Mouse (Mus musculus): ENCODE results near the gene Rc3h1. TPM values are rescaled to one million over a fixed set of nuclear protein-coding genes. Genes with fewer than 3 reads are reported as not detected.
"Not testable (repeated sequence)": the region's sequence is repeated elsewhere in the genome, so short reads cannot be mapped to it uniquely, and the experiment has no call there.

Gene Rc3h1
- total RNA-seq, 2 experiments from 2014 or later = 44.4 to 45.7 TPM

DNA sequence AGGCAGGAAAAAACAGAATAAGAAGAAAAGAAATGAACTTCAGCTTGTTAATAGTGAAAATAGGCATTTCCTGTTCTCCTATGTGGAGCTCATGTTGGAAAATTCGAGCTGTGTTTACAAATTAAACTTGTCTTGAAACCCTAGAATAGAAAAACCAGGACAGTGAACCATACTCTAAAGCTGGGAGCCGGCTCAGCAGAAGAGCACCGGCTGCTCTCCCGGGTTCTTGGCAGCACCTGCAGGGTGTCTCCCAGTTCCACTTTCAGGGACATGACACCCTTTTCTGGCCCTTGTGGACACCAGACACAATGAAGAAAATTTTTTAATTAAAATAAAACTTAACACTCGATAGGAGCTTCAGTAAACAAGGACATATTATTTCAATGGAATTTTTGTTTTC lies 62.4 kb downstream of the Rc3h1 start:
- intact Hi-C loops (cut with DNase I) = no loop called here
- no peak for DNase-seq (ENCODE audit: extremely low spot score in 1 of 2, low spot score in 2 of 2)
- Histone ChIP-seq H3K4me3 (no peak overlapping the region), H3K27ac (no peak overlapping the region; the same call in 1 of the 2 replicates)
- TF ChIP-seq CTCF (IDR thresholded peaks at IDR 0.05) = no peak

DNA sequence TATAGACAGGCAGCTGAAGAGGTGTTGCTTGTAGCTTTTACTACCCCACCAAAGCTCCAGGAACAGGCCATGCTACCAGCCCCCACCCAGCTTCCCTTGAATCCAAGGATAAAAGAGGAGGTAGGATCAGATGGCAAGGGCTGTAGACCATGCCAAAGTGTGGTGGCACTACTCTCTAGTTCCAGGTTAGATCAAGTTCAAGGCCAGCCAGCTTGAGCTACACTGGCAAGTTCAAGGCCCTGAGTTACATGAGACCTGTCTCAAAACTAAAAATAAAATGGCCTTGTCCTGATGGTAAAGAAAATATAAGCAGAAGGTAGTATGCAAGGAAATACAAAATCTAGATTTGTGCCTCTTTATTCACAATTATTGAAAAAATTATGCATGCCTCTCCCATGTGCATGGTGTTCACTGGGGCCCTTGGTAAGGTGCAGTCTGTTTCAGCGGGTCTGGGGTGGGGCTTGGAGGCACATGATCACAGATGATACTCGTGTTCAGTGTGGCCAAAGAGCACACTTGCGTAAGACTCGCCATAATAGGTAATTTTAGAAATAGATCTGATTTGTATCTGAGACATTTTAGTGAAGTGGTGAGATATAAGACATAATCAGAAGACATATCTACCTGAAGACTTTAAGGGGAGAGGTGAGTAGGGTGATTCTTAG lies 72.0 kb downstream of the Rc3h1 start, which contains the start of gene Serpinc1:
Serpinc1 (plus strand) TSS at position 515 of the 665 bp plus-strand sequence.
- no peak for DNase-seq (ENCODE audit: extremely low spot score in 1 of 2, low spot score in 2 of 2)
- no peak for TF ChIP-seq CTCF (IDR thresholded peaks at IDR 0.05)
- no peak within 1 kb of the TSS for H3K4me3 ChIP-seq
- no peak within 1 kb of the TSS for H3K27ac ChIP-seq
- intact Hi-C loops (cut with DNase I) = no loop called here

- no peak for TF ChIP-seq CTCF (IDR thresholded peaks at IDR 0.05)
- Histone ChIP-seq H3K27ac (no peak overlapping the region), H3K4me3 (no peak overlapping the region)
- DNase-seq (ENCODE audit: extremely low spot score in 1 of 2, low spot score in 2 of 2) = no peak
- intact Hi-C loops (cut with DNase I) = no loop called here
Observed at GRCm38 (mm10) chr1:160980021-160980420, 73.8 kb downstream of the Rc3h1 start.

DNA sequence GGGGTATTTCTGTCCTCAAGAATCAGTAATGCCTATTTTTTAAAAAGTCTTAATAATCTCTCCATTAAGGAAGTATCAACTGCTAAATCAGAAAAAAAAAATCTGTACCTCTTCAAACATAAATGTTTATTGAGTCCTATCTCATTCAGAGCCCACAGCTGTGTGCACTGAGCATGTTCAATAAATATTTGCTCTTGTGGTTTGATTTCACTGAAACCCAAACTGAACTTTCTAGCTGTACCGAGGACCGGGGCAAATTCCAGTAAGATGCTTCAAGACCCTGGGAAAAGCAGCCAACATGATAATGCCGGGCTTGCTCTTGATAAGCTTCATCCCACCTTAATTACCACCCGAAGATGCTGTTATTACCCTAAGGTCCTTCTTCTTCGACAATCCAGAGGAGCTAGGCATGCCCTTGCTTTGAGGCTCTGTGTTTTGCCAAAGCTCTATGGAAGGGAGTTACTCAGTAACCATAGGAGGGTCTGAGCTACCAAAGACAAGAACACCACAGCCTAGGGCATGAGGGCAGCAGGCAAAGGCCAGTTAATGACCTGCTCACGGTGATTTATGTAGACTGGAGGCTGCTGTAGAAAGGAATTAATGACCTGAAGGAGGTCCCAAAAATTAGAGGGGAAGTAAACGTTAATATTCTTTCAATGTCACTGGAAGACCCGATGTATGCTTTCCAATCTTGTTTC lies 74.5 kb downstream of the Rc3h1 start:
- TF ChIP-seq CTCF (IDR thresholded peaks at IDR 0.05) = no peak
- intact Hi-C loops (cut with DNase I) = no loop called here
- no peak for DNase-seq (ENCODE audit: extremely low spot score in 1 of 2, low spot score in 2 of 2)
- H3K4me3 ChIP-seq = no peak overlapping the region
- no peak overlapping the region for H3K27ac ChIP-seq

DNA sequence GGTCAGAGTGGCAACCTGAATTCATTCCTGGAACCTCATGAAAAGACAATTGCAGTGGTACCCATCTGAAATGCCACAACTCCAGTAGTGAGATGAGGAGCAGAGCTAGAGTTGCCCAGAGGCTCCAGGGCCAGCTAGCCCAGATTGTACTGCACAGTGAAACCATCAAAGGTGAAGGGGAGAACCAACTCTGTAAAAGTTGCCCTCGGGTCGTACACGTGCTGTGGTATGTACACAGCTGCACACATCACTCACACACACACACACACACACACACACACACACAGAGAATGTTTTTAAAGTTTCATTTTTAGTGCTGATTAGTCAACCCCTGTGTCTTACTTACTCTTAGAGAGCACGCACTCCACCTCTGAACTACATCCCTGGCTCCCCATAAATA lies 75.1 kb downstream of the Rc3h1 start:
- intact Hi-C loops (cut with DNase I) = no loop called here
- TF ChIP-seq CTCF (IDR thresholded peaks at IDR 0.05) = no peak
- H3K27ac ChIP-seq = no peak overlapping the region

DNA sequence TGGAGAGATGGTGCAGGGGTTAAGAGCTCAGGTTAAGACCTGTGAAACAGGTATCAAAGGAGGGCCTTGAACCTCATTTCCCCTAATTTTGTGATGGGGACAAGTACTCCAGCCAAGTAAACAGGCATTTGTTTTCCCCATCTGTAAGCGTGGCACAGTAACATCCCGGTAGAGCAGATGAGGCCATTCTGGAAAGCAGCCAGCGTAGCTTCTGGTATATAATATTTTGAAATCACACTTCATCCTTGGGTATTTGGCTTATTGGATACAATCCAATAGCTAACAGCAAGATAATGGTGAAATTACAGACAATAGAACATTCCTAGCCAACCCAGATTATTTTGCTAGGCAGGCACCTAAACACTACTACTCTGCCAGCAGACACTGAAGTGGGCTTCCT lies 76.7 kb downstream of the Rc3h1 start:
- DNase-seq (ENCODE audit: extremely low spot score in 1 of 2, low spot score in 2 of 2) = no peak
- Histone ChIP-seq H3K27ac (no peak overlapping the region), H3K4me3 (no peak overlapping the region)
- TF ChIP-seq CTCF (IDR thresholded peaks at IDR 0.05) = no peak
- intact Hi-C loops (cut with DNase I) = no loop called here

More for the DNA sequence above, 75.1 kb downstream of the Rc3h1 start:
- DNase-seq (ENCODE audit: extremely low spot score in 1 of 2, low spot score in 2 of 2) = no peak
- H3K4me3 ChIP-seq = no peak overlapping the region

- H3K4me3 ChIP-seq; H3K27ac ChIP-seq; intact Hi-C loops (cut with DNase I); DNase-seq (ENCODE audit: extremely low spot score in 1 of 2, low spot score in 2 of 2): not testable (repeated sequence)
Observed at GRCm38 (mm10) chr1:160984731-160985130, 78.5 kb downstream of the Rc3h1 start.

DNA sequence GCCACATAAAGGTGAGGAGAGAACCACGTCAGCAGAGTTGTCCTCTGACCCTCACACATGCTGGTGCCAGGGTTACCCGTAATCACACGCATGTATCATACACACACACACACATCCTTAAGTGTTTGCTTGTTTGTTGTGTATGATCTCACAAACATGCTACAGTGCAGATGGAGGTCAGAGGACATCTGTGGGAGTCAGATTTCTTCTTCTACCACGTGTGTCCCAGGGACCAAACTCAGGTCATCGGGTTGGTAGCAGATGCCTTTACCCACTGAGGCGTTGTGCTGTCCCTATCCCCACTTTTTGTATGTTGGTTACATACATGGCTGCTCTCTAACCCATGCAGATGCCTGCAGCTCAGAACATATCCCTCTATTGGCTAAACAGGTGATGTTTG lies 79.3 kb downstream of the Rc3h1 start:
- Histone ChIP-seq H3K27ac (no peak overlapping the region), H3K4me3 (no peak overlapping the region)
- DNase-seq (ENCODE audit: extremely low spot score in 1 of 2, low spot score in 2 of 2) = no peak
- intact Hi-C loops (cut with DNase I) = no loop called here
- TF ChIP-seq CTCF (IDR thresholded peaks at IDR 0.05) = no peak

DNA sequence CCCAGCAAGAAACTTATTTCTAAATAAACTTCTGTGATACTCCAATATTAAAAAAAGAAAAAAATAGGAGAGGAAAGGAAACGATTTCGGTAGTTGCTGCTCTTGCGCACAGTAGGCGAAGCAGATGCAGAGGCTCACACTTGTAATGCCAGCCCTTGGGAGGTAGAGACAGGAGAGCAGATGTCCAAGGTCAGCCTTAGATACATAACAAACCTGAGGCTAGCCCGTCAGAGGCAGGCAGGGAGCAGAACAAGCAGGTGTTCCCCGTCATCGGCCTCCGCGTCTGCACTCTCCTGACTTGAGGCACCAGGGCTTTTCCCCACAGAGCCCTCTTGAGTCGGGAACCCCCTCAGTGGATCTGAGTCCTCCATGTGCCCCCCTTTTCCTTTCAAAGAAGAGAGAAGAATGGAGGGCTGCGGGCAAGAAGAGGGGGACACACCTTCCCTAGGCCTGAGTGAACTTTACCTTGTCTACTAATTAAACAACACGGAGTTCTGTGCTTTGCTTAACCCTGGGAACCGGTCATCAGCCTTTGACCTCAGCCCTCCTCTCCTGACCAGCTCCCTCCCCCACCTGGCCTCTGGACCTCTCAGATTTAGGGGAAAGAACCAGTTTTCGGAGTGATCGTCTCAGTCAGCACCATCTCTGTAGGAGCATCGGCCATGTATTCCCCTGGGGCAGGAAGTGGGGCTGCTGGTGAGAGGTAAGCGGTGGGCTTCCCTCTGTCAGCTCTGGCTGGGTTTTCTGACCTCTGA lies 80.8 kb downstream of the Rc3h1 start:
- no peak for TF ChIP-seq CTCF (IDR thresholded peaks at IDR 0.05)
- no peak overlapping the region for H3K27ac ChIP-seq
- intact Hi-C loops (cut with DNase I) = no loop called here
- H3K4me3 ChIP-seq = no peak overlapping the region
- no peak for DNase-seq (ENCODE audit: extremely low spot score in 1 of 2, low spot score in 2 of 2)

DNA sequence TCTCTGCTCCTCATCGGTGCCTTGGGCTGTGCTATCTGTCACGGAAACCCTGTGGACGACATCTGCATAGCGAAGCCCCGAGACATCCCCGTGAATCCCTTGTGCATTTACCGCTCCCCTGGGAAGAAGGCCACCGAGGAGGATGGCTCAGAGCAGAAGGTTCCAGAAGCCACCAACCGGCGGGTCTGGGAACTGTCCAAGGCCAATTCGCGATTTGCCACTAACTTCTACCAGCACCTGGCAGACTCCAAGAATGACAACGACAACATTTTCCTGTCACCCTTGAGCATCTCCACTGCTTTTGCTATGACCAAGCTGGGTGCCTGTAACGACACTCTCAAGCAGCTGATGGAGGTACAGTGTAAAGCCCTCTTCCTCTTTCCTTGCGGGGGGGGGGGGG lies 83.2 kb downstream of the Rc3h1 start:
- Histone ChIP-seq H3K27ac (no peak overlapping the region), H3K4me3 (no peak overlapping the region)
- intact Hi-C loops (cut with DNase I) = no loop called here
- no peak for DNase-seq (ENCODE audit: extremely low spot score in 1 of 2, low spot score in 2 of 2)
- TF ChIP-seq CTCF (IDR thresholded peaks at IDR 0.05) = no peak

DNA sequence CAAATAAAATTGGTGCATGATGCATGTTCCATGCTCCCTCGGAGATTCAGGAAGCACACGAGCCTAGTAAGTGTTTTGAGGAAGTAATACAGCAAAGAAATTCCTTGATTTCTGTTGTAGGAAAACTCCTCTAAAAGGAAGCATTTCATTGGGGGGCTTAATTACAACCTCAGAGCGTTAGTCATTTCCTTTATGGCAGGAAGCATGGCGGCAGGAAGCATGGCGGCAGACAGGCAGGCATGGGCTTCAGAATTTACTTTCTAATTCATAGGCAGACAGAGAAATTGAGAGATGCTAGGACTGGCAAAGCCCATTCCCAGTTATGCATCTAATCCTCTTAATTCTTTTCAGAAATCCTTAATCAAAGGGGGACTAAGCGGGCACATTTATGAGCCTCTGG lies 87.6 kb downstream of the Rc3h1 start:
- H3K27ac ChIP-seq = no peak overlapping the region
- H3K4me3 ChIP-seq = no peak overlapping the region
- DNase-seq (ENCODE audit: extremely low spot score in 1 of 2, low spot score in 2 of 2) = no peak
- no peak for TF ChIP-seq CTCF (IDR thresholded peaks at IDR 0.05)
- intact Hi-C loops (cut with DNase I) = no loop called here

GRCm38 (mm10) chr1:161004942-161005341 lies 98.7 kb downstream of the Rc3h1 start:
- DNase-seq (ENCODE audit: extremely low spot score in 1 of 2, low spot score in 2 of 2) = no peak
- no peak for TF ChIP-seq CTCF (IDR thresholded peaks at IDR 0.05)
- intact Hi-C loops (cut with DNase I) = no loop called here
- Histone ChIP-seq H3K27ac (no peak overlapping the region), H3K4me3 (no peak overlapping the region)
